Mouse (Mus musculus): ENCODE data around the gene Gas1. TPM values are rescaled to one million over a fixed set of nuclear protein-coding genes. Genes with fewer than 3 reads are reported as not detected.

Gene Gas1
- polyA plus RNA-seq, 1 experiment from 2014 or later, result 3.1 TPM

DNA sequence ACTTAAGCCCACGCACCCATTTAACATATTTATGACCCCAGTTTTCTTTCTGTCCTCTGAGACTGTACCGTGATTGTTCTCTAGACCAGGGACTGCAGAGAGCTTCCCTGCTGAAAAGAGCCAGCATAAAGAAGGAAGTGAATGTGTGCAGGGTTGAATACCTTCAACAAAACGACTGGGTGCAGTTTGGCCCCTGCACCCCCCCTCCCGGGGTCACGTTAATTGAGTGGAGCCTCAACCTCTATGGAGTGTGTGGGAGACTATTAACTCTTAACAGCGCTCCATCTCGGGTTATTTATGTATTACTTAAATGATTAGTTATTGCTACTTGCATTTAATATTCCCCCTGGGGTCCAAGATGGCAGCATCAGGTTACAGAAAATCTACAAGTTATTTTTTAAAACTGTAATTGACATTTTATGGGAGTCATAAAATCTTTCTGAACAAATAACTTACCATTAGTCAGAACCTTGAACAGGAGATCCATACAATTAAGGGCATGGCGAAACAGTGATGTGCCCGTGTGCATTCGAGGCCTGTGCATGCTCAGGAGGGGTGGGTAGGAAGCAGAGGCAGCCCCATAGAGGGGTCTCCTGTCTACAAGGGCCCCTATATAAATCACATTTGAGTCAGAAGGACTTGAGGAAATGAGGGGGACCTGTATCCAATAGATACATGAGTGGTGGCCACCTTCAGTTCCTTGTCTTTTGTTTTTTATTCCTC, 43.3 kb downstream of the Gas1 start:
- no peak overlapping the region for H3K4me2 ChIP-seq (ENCODE audit: low read depth, low read length)
- no peaks in the 10 kb centered on the region for H3K9me3 ChIP-seq (ENCODE audit: low read length)
- no peak overlapping the region for H3K9ac ChIP-seq (replicated peaks)
- H3K27me3 ChIP-seq (ENCODE audit: insufficient read depth, low read length), result no peaks in the 10 kb centered on the region
- TF ChIP-seq CTCF (IDR thresholded peaks at IDR 0.05; ENCODE audit: low read depth), result no peak
- no peak for TF ChIP-seq EP300 (IDR thresholded peaks at IDR 0.05; ENCODE audit: low read depth)
- no peaks in the 10 kb centered on the region for H3K36me3 ChIP-seq (replicated peaks; ENCODE audit: insufficient read depth, low read length)
- 50% methylated on average over 10 of the region's 10 CpGs for WGBS (ENCODE audit: insufficient replicate concordance)
- no peak overlapping the region for H3K27ac ChIP-seq (ENCODE audit: low read depth)
- no peaks in the 10 kb centered on the region for H3K4me1 ChIP-seq (ENCODE audit: insufficient read depth)
- ATAC-seq, result no peak
- H3K4me3 ChIP-seq (ENCODE audit: low read depth, low read length), result no peak overlapping the region
- DNase-seq, result no peak

- 56% methylated on average over 13 of the region's 13 CpGs for WGBS (ENCODE audit: insufficient replicate concordance)
- no peak overlapping the region for H3K4me3 ChIP-seq (ENCODE audit: low read depth, low read length)
- DNase-seq, result no peak
Observed at GRCm38 (mm10) chr13:60131771-60132170, 45.4 kb downstream of the Gas1 start.

DNA sequence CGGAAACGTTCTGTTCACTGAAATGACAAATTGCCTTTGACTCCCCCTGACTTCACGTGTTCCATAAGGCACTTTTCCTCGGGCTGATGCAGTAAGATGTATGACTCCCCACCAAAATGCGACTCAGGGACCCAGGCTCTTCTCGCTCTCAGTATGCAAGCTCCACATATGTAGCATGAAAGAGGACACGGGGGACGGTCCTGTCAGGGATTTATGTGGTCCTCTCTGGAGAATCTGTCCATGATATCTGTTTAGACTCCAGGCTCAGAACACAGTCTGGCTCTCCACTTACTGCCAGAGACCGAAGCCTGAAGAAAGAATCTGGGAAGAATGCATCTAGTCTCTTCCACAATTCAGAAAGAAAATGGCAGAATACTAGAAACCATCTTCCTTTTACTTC, 47.6 kb downstream of the Gas1 start:
- H3K27me3 ChIP-seq (ENCODE audit: insufficient read depth, low read length), result no peaks in the 10 kb centered on the region
- WGBS (ENCODE audit: insufficient replicate concordance), result 73% methylated on average over 9 of the region's 9 CpGs
- H3K4me3 ChIP-seq (ENCODE audit: low read depth, low read length), result no peak overlapping the region
- no peak for ATAC-seq
- no peak for DNase-seq
- H3K9ac ChIP-seq (replicated peaks), result no peak overlapping the region
- no peak overlapping the region for H3K27ac ChIP-seq (ENCODE audit: low read depth)
- no peaks in the 10 kb centered on the region for H3K9me3 ChIP-seq (ENCODE audit: low read length)
- H3K36me3 ChIP-seq (replicated peaks; ENCODE audit: insufficient read depth, low read length), result no peaks in the 10 kb centered on the region
- no peak for TF ChIP-seq EP300 (IDR thresholded peaks at IDR 0.05; ENCODE audit: low read depth)
- no peak for TF ChIP-seq CTCF (IDR thresholded peaks at IDR 0.05; ENCODE audit: low read depth)
- H3K4me2 ChIP-seq (ENCODE audit: low read depth, low read length), result no peak overlapping the region
- H3K4me1 ChIP-seq (ENCODE audit: insufficient read depth), result no peaks in the 10 kb centered on the region

More at GRCm38 (mm10) chr13:60131771-60132170, 45.4 kb downstream of the Gas1 start:
- H3K36me3 ChIP-seq (replicated peaks; ENCODE audit: insufficient read depth, low read length), result no peaks in the 10 kb centered on the region
- H3K4me2 ChIP-seq (ENCODE audit: low read depth, low read length), result no peak overlapping the region
- no peak overlapping the region for H3K9ac ChIP-seq (replicated peaks)
- no peak for TF ChIP-seq CTCF (IDR thresholded peaks at IDR 0.05; ENCODE audit: low read depth)
- TF ChIP-seq EP300 (IDR thresholded peaks at IDR 0.05; ENCODE audit: low read depth), result no peak
- no peak for ATAC-seq
- no peaks in the 10 kb centered on the region for H3K4me1 ChIP-seq (ENCODE audit: insufficient read depth)
- H3K9me3 ChIP-seq (ENCODE audit: low read length), result no peaks in the 10 kb centered on the region
- no peaks in the 10 kb centered on the region for H3K27me3 ChIP-seq (ENCODE audit: insufficient read depth, low read length)
- no peak overlapping the region for H3K27ac ChIP-seq (ENCODE audit: low read depth)

GRCm38 (mm10) chr13:60126338-60126737, 50.8 kb downstream of the Gas1 start:
- Histone ChIP-seq H3K36me3 (replicated peaks; ENCODE audit: insufficient read depth, low read length) (no peaks in the 10 kb centered on the region), H3K4me2 (ENCODE audit: low read depth, low read length) (no peak overlapping the region), H3K27ac (ENCODE audit: low read depth) (no peak overlapping the region), H3K4me1 (ENCODE audit: insufficient read depth) (no peaks in the 10 kb centered on the region), H3K4me3 (ENCODE audit: low read depth, low read length) (no peak overlapping the region), H3K9ac (replicated peaks) (no peak overlapping the region), H3K27me3 (ENCODE audit: insufficient read depth, low read length) (no peaks in the 10 kb centered on the region), H3K9me3 (ENCODE audit: low read length) (no peaks in the 10 kb centered on the region)
- WGBS (ENCODE audit: insufficient replicate concordance), result 60% methylated on average over 19 of the region's 19 CpGs
- DNase-seq (no peak), ATAC-seq (no peak)
- no peak for TF ChIP-seq CTCF (IDR thresholded peaks at IDR 0.05; ENCODE audit: low read depth)

DNA sequence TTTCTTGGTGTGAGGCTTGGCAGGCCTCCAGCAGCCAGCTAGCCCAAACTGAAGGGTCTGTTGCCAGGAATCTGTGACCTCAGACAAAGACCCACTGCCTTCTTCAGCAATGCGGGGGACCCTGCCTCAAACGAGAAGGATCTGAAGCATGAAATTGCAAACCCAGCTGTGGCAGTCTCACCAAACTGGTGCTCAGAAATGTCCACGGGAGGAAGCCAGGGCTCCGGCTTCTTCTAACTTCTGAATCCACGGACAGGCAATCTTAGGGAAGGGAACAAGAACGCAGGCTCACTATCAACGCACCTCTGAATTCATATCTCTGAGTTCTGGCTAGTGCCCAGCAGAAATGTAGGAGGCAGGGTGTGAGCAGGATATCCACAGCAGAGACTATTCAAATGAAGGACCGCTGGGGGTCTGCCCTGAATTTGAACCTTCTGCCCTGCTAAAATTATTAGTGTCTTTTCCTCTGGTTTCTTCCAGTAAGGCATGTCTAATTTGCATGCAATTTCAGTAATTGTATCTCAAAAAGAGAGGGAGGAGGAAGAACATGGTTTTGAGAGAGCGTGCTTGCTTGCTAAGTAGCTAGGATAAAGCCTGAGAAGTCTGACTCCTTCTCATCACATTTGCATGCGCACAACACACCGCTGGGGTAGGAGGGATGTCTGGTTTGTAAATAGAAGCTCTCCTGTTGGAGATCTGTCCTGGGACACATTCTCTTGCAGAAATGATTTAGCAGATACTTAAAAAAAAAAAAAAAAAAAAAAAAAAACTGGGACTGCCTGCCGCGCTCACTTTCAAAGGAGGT, 51.5 kb downstream of the Gas1 start:
- H3K4me1 ChIP-seq (ENCODE audit: insufficient read depth), result no peaks in the 10 kb centered on the region
- no peak overlapping the region for H3K9ac ChIP-seq (replicated peaks)
- ATAC-seq, result no peak
- no peaks in the 10 kb centered on the region for H3K9me3 ChIP-seq (ENCODE audit: low read length)
- no peak overlapping the region for H3K27ac ChIP-seq (ENCODE audit: low read depth)
- no peak overlapping the region for H3K4me2 ChIP-seq (ENCODE audit: low read depth, low read length)
- no peak for DNase-seq
- H3K27me3 ChIP-seq (ENCODE audit: insufficient read depth, low read length), result no peaks in the 10 kb centered on the region
- no peak overlapping the region for H3K4me3 ChIP-seq (ENCODE audit: low read depth, low read length)
- TF ChIP-seq CTCF (IDR thresholded peaks at IDR 0.05; ENCODE audit: low read depth), result no peak
- TF ChIP-seq EP300 (IDR thresholded peaks at IDR 0.05; ENCODE audit: low read depth), result no peak
- WGBS (ENCODE audit: insufficient replicate concordance), result 47% methylated on average over 13 of the region's 13 CpGs
- H3K36me3 ChIP-seq (replicated peaks; ENCODE audit: insufficient read depth, low read length), result no peaks in the 10 kb centered on the region

- 58% methylated on average over 3 of the region's 3 CpGs for WGBS (ENCODE audit: insufficient replicate concordance)
- Histone ChIP-seq H3K36me3 (replicated peaks; ENCODE audit: insufficient read depth, low read length) (no peaks in the 10 kb centered on the region), H3K27me3 (ENCODE audit: insufficient read depth, low read length) (no peaks in the 10 kb centered on the region), H3K4me3 (ENCODE audit: low read depth, low read length) (no peak overlapping the region), H3K9me3 (ENCODE audit: low read length) (no peaks in the 10 kb centered on the region), H3K9ac (replicated peaks) (no peak overlapping the region), H3K27ac (ENCODE audit: low read depth) (no peak overlapping the region), H3K4me1 (ENCODE audit: insufficient read depth) (no peaks in the 10 kb centered on the region), H3K4me2 (ENCODE audit: low read depth, low read length) (no peak overlapping the region)
- TF ChIP-seq CTCF (IDR thresholded peaks at IDR 0.05; ENCODE audit: low read depth) (no peak), EP300 (IDR thresholded peaks at IDR 0.05; ENCODE audit: low read depth) (no peak)
- DNase-seq, result no peak
- ATAC-seq, result no peak
Observed at GRCm38 (mm10) chr13:60125020-60125419, 52.1 kb downstream of the Gas1 start.
